Mouse (Mus musculus): ENCODE results near the gene Arhgef18.

GRCm38 (mm10) chr8:3376641-3377274, 16.0 kb upstream of the Arhgef18 start:
- TF ChIP-seq MAZ (IDR thresholded peaks at IDR 0.05; ENCODE audit: low read depth, low read length), result no peak
- no peak for TF ChIP-seq CHD2 (IDR thresholded peaks at IDR 0.05; ENCODE audit: low read length)
- no peak for TF ChIP-seq GATA1 (IDR thresholded peaks at IDR 0.05; ENCODE audit: low read depth, low read length)
- TF ChIP-seq POLR2A (IDR thresholded peaks at IDR 0.05; ENCODE audit: control insufficient read depth in 1 of 2, insufficient read depth in 1 of 2, low read depth in 1 of 2, low read length in 2 of 2, poor library complexity in 1 of 2), result no peak
- no peak for TF ChIP-seq CTCF (IDR thresholded peaks at IDR 0.05 in 2 of 3, conservative IDR thresholded peaks at IDR 0.05 in 1 of 3; ENCODE audit: control insufficient read depth in 1 of 3, insufficient read depth in 1 of 3, low read depth in 2 of 3, low read length in 3 of 3, poor library complexity in 1 of 3, severe bottlenecking in 1 of 3)
- no peak for TF ChIP-seq EP300 (IDR thresholded peaks at IDR 0.05; ENCODE audit: low read depth in 1 of 2, low read length in 2 of 2)
- no peak for TF ChIP-seq USF1 (IDR thresholded peaks at IDR 0.05; ENCODE audit: low read depth, low read length)
- TF ChIP-seq TAL1 (IDR thresholded peaks at IDR 0.05; ENCODE audit: low read length), result no peak
- TF ChIP-seq NELFE (IDR thresholded peaks at IDR 0.05; ENCODE audit: low read depth, low read length), result no peak
- TF ChIP-seq NRF1 (IDR thresholded peaks at IDR 0.05; ENCODE audit: insufficient read depth, low read depth, low read length, poor library complexity, severe bottlenecking), result no peak
- no peak for TF ChIP-seq RAD21 (IDR thresholded peaks at IDR 0.05; ENCODE audit: low read depth, low read length)
- TF ChIP-seq ZKSCAN1 (IDR thresholded peaks at IDR 0.05; ENCODE audit: low read depth, low read length), result no peak
- no peak for TF ChIP-seq MAFK (IDR thresholded peaks at IDR 0.05; ENCODE audit: borderline replicate concordance, low read depth, low read length)
- no peak for TF ChIP-seq SMC3 (IDR thresholded peaks at IDR 0.05; ENCODE audit: low read depth, low read length)

Measured in MEL (cell line).